Mouse (Mus musculus) heart, adult 11 months (tissue): ENCODE data around the gene Atp5d.

ENCODE experiments used
- DNase-seq: peaks from one replicate; pipeline ENCODE4 v3.0.0; 2022

Atp5d gene

GRCm38 (mm10) chr10:80155277-80155676 is 16.8 kb downstream of the Atp5d start:
- DNase-seq = no peak

GRCm38 (mm10) chr10:80156002-80156751 is 17.7 kb downstream of the Atp5d start:
- DNase-seq = peak; percentile 93

- DNase-seq = peak; percentile 99
Observed at GRCm38 (mm10) chr10:80156752-80157053, 18.3 kb downstream of the Atp5d start.

- peak; percentile 94 for DNase-seq
Observed at GRCm38 (mm10) chr10:80157141-80157929, 18.9 kb downstream of the Atp5d start.

GRCm38 (mm10) chr10:80158307-80158986 is 20.0 kb downstream of the Atp5d start:
- DNase-seq = peak; percentile 99

GRCm38 (mm10) chr10:80159021-80159560 is 20.7 kb downstream of the Atp5d start:
- peak; percentile 98 for DNase-seq

GRCm38 (mm10) chr10:80159561-80160454 is 21.4 kb downstream of the Atp5d start:
- peak; percentile 100 for DNase-seq

- DNase-seq = peak; percentile 99
Observed at GRCm38 (mm10) chr10:80160455-80161371, 22.3 kb downstream of the Atp5d start.

GRCm38 (mm10) chr10:80161522-80162242 is 23.2 kb downstream of the Atp5d start:
- peak; percentile 98 for DNase-seq

GRCm38 (mm10) chr10:80162243-80162608 is 23.8 kb downstream of the Atp5d start:
- DNase-seq = peak; percentile 93

GRCm38 (mm10) chr10:80162716-80163299 is 24.4 kb downstream of the Atp5d start:
- peak; percentile 96 for DNase-seq

GRCm38 (mm10) chr10:80163721-80164120 is 25.3 kb downstream of the Atp5d start:
- DNase-seq = peak; percentile 97

- peak; percentile 97 for DNase-seq
Observed at GRCm38 (mm10) chr10:80164161-80164997, 25.9 kb downstream of the Atp5d start.

GRCm38 (mm10) chr10:80164998-80165344 is 26.5 kb downstream of the Atp5d start:
- DNase-seq = peak; percentile 99

GRCm38 (mm10) chr10:80165392-80166128 is 27.1 kb downstream of the Atp5d start, which contains the start of gene Cirbp:
Gene Cirbp, plus strand, starts transcription at chr10:80165985.
- peak; percentile 97 for DNase-seq

- peak; percentile 90 for DNase-seq
Observed at GRCm38 (mm10) chr10:80166136-80166535, 27.7 kb downstream of the Atp5d start.

- peak; percentile 100 for DNase-seq
Observed at GRCm38 (mm10) chr10:80167460-80168037, 29.1 kb downstream of the Atp5d start.
